Mouse (Mus musculus): ENCODE measurements around the gene Orm2.
"Not testable (repeated sequence)": the region's sequence is repeated elsewhere in the genome, so short reads cannot be mapped to it uniquely, and the experiment has no call there.

Gene Orm2

GRCm38 (mm10) chr4:63362150-63362549 is at the start of gene Orm2:
Gene Orm2 (plus strand): TSS chr4:63362449.
- no peak for DNase-seq

- no peak for DNase-seq
Measured at GRCm38 (mm10) chr4:63314063-63314462, 48.2 kb upstream of the Orm2 start.

GRCm38 (mm10) chr4:63316076-63316746 is 46.0 kb upstream of the Orm2 start:
- DNase-seq: no peak

- DNase-seq: not testable (repeated sequence)
Measured at GRCm38 (mm10) chr4:63319566-63319965, 42.7 kb upstream of the Orm2 start.

- DNase-seq: no peak
Measured at GRCm38 (mm10) chr4:63323275-63323815, 38.9 kb upstream of the Orm2 start.

- no peak for DNase-seq
Measured at GRCm38 (mm10) chr4:63333403-63333802, 28.8 kb upstream of the Orm2 start.

GRCm38 (mm10) chr4:63338414-63339076 is 23.7 kb upstream of the Orm2 start:
- no peak for DNase-seq

GRCm38 (mm10) chr4:63342491-63342890 is 19.8 kb upstream of the Orm2 start:
- no peak for DNase-seq

GRCm38 (mm10) chr4:63343608-63344007 is 18.6 kb upstream of the Orm2 start:
- no peak for DNase-seq

- DNase-seq: no peak
Measured at GRCm38 (mm10) chr4:63344295-63344694, 18.0 kb upstream of the Orm2 start, which contains the start of gene Orm1. Gene Orm1 (plus strand): TSS chr4:63344560.

- DNase-seq: no peak
Measured at GRCm38 (mm10) chr4:63345261-63345660, 17.0 kb upstream of the Orm2 start.

GRCm38 (mm10) chr4:63346659-63347058 is 15.6 kb upstream of the Orm2 start:
- no peak for DNase-seq

- no peak for DNase-seq
Measured at GRCm38 (mm10) chr4:63348524-63348923, 13.7 kb upstream of the Orm2 start.

GRCm38 (mm10) chr4:63355877-63356665 is 6.2 kb upstream of the Orm2 start, which contains the start of gene Orm3:
Gene Orm3 (plus strand): TSS chr4:63356162.
- no peak for DNase-seq

GRCm38 (mm10) chr4:63356981-63357570 is 5.2 kb upstream of the Orm2 start:
- no peak for DNase-seq

- DNase-seq: no peak
Measured at GRCm38 (mm10) chr4:63359861-63360260, 2.4 kb upstream of the Orm2 start.

GRCm38 (mm10) chr4:63368577-63368976 is 6.3 kb downstream of the Orm2 start:
- DNase-seq: peak; percentile 57

GRCm38 (mm10) chr4:63370897-63371296 is 8.6 kb downstream of the Orm2 start:
- no peak for DNase-seq

- no peak for DNase-seq
Measured at GRCm38 (mm10) chr4:63371890-63372289, 9.6 kb downstream of the Orm2 start.

GRCm38 (mm10) chr4:63373404-63373803 is 11.2 kb downstream of the Orm2 start:
- DNase-seq: no peak

- DNase-seq: no peak
Measured at GRCm38 (mm10) chr4:63374331-63374730, 12.1 kb downstream of the Orm2 start.

GRCm38 (mm10) chr4:63375367-63375766 is 13.1 kb downstream of the Orm2 start:
- no peak for DNase-seq

GRCm38 (mm10) chr4:63377483-63377882 is 15.2 kb downstream of the Orm2 start:
- no peak for DNase-seq

All from cerebellum, adult 9-11 months (tissue).